Mouse (Mus musculus) lung, postnatal 0 days (tissue): ENCODE measurements around the gene Bcar3. TPM values are rescaled to one million over a fixed set of nuclear protein-coding genes. Genes with fewer than 3 reads are reported as not detected.

Experiments used
- ATAC-seq: fragments of 200-750 bp; cut with Nextera tagmentation; 2 replicates; pipeline ENCODE4 v1.8.0; 2017; ENCODE audit warnings: moderate library complexity
- DNase-seq: peaks from one replicate; pipeline ENCODE4 v3.0.0-alpha.2; 2016; ENCODE audit warnings: low spot score
- H3K27ac ChIP-seq: fragments of 300-500 bp; sonication (generic); 2 replicates; pipeline ENCODE4 v1.5.1; 2014; ENCODE audit warnings: antibody characterized with exemption, mild to moderate bottlenecking, low read length, mixed read lengths
- H3K27me3 ChIP-seq: fragments of 300-500 bp; sonication (generic); replicated peaks from 2 replicates; pipeline ENCODE4 v1.6.1; 2014; ENCODE audit warnings: low read length, mixed read lengths; ENCODE audit not compliant: insufficient read depth
- H3K36me3 ChIP-seq: fragments of 300-500 bp; sonication (generic); 2 replicates; pipeline ENCODE4 v1.6.1; 2014; ENCODE audit warnings: low read length, mixed read lengths; ENCODE audit not compliant: insufficient read depth
- H3K4me1 ChIP-seq: fragments of 300-500 bp; sonication (generic); 2 replicates; pipeline ENCODE4 v1.6.1; 2014; ENCODE audit warnings: antibody characterized with exemption, low read depth, low read length, mixed read lengths; ENCODE audit not compliant: insufficient read depth
- H3K4me2 ChIP-seq: fragments of 300-500 bp; sonication (generic); replicated peaks from 2 replicates; pipeline ENCODE4 v1.6.1; 2014; ENCODE audit warnings: low read depth, mild to moderate bottlenecking, low read length, moderate library complexity, mixed read lengths
- H3K4me3 ChIP-seq: fragments of 300-500 bp; sonication (generic); 2 replicates; pipeline ENCODE4 v1.5.1; 2014; ENCODE audit warnings: low read depth, low read length
- H3K9ac ChIP-seq: fragments of 300-500 bp; sonication (generic); replicated peaks from 2 replicates; pipeline ENCODE4 v1.6.1; 2014; ENCODE audit warnings: low read depth, mild to moderate bottlenecking
- H3K9me3 ChIP-seq: fragments of 300-500 bp; sonication (generic); 2 replicates; pipeline ENCODE4 v1.6.1; 2016; ENCODE audit warnings: low read length, mixed read lengths
- CTCF ChIP-seq: IDR thresholded peaks from 2 replicates; pipeline ENCODE4 v1.5.1; 2016; ENCODE audit warnings: antibody characterized with exemption, mild to moderate bottlenecking
- EP300 ChIP-seq: IDR thresholded peaks from 2 replicates; pipeline ENCODE4 v1.6.1; 2016; ENCODE audit warnings: antibody characterized with exemption, mild to moderate bottlenecking, control low read depth
- WGBS: fragments of 180-500 bp; shearing (Covaris S2); extraction: QIAGEN DNeasy Blood & Tissue Kit; methylation state at CpG from one replicate; pipeline ENCODE4 v1.1.7; 2014; 5-methylcytosine and 5-hydroxymethylcytosine counted together
- polyA plus RNA-seq: library from polyadenylated mRNA; unstranded; fragments of >200 nt; fragmentation: Nextera tagmentation; extraction: Ambion mirVana; gene quantifications from 2 replicates; pipeline ENCODE4 v1.2.1, GENCODE M21; 2015

Gene Bcar3
- polyA plus RNA-seq = 27.6 and 38.3 TPM in 2 replicates

- Histone ChIP-seq H3K36me3 (no peaks in the 10 kb centered on the region), H3K27me3 (no peaks in the 10 kb centered on the region), H3K4me2 (peak within 1 kb of the TSS; percentile 83), H3K4me3 (peak within 1 kb of the TSS; percentile 87), H3K9me3 (no peaks in the 10 kb centered on the region), H3K27ac (peak within 1 kb of the TSS; percentile 97), H3K4me1 (peaks cover 9% of the 10 kb centered on the region; the same call in 1 of the 2 replicates), H3K9ac (peak within 1 kb of the TSS; percentile 83)
- WGBS = 7% methylated on average over 32 of the region's 37 CpGs
- DNase-seq (peak; percentile 95), ATAC-seq (peak; percentile 64)
- TF ChIP-seq CTCF (no peak), EP300 (no peak)
Observed at GRCm38 (mm10) chr3:122293954-122294850, at the start of gene Bcar3. Gene Bcar3, plus strand, starts transcription at chr3:122294136.

GRCm38 (mm10) chr3:122244759-122245158 is 49.2 kb upstream of the Bcar3 start:
- Histone ChIP-seq H3K4me2 (peak overlapping the region; percentile 23; the same call in 1 of the 2 replicates), H3K27me3 (no peaks in the 10 kb centered on the region), H3K4me3 (no peak overlapping the region), H3K9me3 (no peaks in the 10 kb centered on the region), H3K36me3 (no peaks in the 10 kb centered on the region), H3K9ac (no peak overlapping the region), H3K4me1 (peaks cover 14% of the 10 kb centered on the region; the same call in 1 of the 2 replicates), H3K27ac (no peak overlapping the region)
- WGBS = 49% methylated on average over 6 of the region's 6 CpGs
- no peak for DNase-seq
- TF ChIP-seq EP300 (no peak), CTCF (no peak)
- no peak for ATAC-seq

- 1% methylated on average over 39 of the region's 90 CpGs for WGBS
- Histone ChIP-seq H3K9ac (peak within 1 kb of the TSS; percentile 79), H3K27ac (peak within 1 kb of the TSS; percentile 91), H3K36me3 (no peaks in the 10 kb centered on the region), H3K4me2 (peak within 1 kb of the TSS; percentile 92), H3K4me3 (peak within 1 kb of the TSS; percentile 92), H3K27me3 (no peaks in the 10 kb centered on the region), H3K4me1 (peaks cover 14% of the 10 kb centered on the region; the same call in 1 of the 2 replicates), H3K9me3 (no peaks in the 10 kb centered on the region)
- ATAC-seq = peak; percentile 97
- DNase-seq = peak; percentile 98
- no peak for TF ChIP-seq EP300
- TF ChIP-seq CTCF = peak; percentile 59
Observed at GRCm38 (mm10) chr3:122245215-122245877, 48.6 kb upstream of the Bcar3 start, which contains the start of gene Gclm. Gene Gclm, plus strand, starts transcription at chr3:122245557.

GRCm38 (mm10) chr3:122245878-122246332 is 48.0 kb upstream of the Bcar3 start:
- ATAC-seq = peak; percentile 27

GRCm38 (mm10) chr3:122246406-122246805 is 47.5 kb upstream of the Bcar3 start:
- ATAC-seq = no peak
- Histone ChIP-seq H3K36me3 (no peaks in the 10 kb centered on the region), H3K9ac (peak overlapping the region; percentile 79), H3K4me1 (peaks cover 14% of the 10 kb centered on the region; the same call in 1 of the 2 replicates), H3K27me3 (no peaks in the 10 kb centered on the region), H3K4me2 (peak overlapping the region; percentile 92), H3K27ac (no peak overlapping the region), H3K9me3 (no peaks in the 10 kb centered on the region), H3K4me3 (peak overlapping the region; percentile 92)
- 23% methylated on average over 6 of the region's 6 CpGs for WGBS
- TF ChIP-seq EP300 = no peak
- no peak for TF ChIP-seq CTCF
- no peak for DNase-seq

More at GRCm38 (mm10) chr3:122245878-122246332, 48.0 kb upstream of the Bcar3 start:
- DNase-seq = peak; percentile 72
- WGBS = under 1% methylated on average over 46 of the region's 50 CpGs
- H3K4me1 ChIP-seq = peaks cover 14% of the 10 kb centered on the region; the same call in 1 of the 2 replicates
- peak overlapping the region; percentile 79 for H3K9ac ChIP-seq
- TF ChIP-seq CTCF (peak; percentile 64), EP300 (no peak)
- H3K4me2 ChIP-seq = peak overlapping the region; percentile 92
- no peaks in the 10 kb centered on the region for H3K36me3 ChIP-seq
- H3K27ac ChIP-seq = peak overlapping the region; percentile 91
- H3K27me3 ChIP-seq = no peaks in the 10 kb centered on the region
- no peaks in the 10 kb centered on the region for H3K9me3 ChIP-seq
- H3K4me3 ChIP-seq = peak overlapping the region; percentile 92
